Mouse (Mus musculus) ES-CJ7 (cell line): ENCODE results near the gene Wnt1.

Source experiments
- DNase-seq: peaks from one replicate; pipeline ENCODE4 v3.0.0; 2011; ENCODE audit warnings: low read depth, low spot score

Gene Wnt1

GRCm38 (mm10) chr15:98778191-98778770 is 11.4 kb upstream of the Wnt1 start:
- peak; percentile 43 for DNase-seq

DNA sequence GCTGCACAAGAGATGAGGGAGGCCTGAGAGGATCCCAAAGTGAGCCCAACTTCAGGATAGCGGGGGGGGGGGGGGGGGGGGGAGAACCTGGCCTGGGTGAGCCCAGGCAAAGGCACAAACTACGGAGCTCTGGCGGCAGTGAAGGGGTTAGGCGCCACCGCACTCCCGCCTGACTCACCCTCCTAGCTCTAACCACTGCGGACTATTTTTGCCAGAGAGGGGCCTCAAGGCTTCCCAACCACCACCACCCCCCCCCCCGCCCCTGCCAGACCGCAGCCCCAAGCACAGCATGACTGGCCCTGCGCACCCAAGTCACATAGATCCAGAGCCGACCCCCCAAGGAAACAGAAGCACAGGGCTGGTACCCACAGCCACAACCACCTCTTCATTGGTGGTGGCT is 10.9 kb upstream of the Wnt1 start:
- DNase-seq = no peak

DNA sequence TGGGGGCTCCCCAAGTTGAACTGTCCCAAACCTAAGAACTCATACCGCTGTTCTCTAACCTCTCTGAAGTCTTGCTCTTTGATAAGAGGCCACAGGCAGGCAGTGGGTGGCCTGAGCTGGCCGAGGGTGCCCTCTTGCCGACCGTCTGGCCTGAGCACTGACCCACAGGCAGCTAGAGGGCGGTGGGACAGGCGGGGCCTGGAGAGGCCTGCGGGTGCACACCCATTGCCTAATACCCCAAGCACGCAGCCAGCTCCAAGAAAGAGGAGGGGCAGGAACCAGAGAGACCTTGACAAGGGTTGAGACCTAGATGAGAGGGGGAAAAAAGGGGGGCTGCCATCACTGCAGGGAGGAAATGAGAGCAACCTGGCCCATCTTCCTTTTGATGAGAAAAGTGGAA is 9.6 kb upstream of the Wnt1 start:
- no peak for DNase-seq

DNA sequence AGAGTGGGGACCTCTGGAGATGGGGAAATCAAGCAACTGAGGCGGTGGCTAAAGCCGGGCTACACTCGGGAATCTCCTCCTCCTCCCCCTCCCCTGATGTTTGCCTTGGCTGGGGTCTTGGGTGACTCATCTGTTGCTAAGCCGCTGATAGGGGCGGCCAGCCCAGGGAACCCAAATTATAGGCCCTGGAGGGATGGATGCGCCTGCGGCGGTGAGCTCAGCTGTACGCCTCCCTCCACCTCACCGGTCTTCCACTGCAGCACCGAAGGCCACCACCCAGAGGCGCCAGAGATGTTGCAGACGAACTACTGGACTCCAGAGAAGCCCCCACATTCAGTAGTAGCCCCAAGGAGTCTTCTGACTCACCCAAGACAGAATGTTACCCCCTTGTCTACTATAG is 9.1 kb upstream of the Wnt1 start:
- peak; percentile 61 for DNase-seq

DNA sequence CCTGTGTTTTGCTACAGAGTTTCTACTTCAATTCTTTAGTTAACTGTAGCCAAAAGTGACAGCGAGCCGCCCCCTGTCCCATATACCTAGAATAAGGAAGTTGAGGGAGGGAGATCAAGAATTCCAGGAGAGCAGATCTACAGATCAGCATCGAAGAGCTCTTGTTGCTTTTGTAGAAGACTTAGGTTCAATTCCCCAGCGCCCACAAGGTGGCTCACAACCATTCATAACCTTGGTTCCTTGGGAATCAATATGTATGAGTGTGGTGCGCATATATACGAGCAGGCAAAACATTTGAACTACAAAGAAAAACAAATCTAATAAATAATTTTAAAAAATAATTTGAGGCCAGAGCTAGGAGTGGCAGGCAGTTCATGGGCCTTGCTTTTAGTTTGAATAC is 8.5 kb upstream of the Wnt1 start:
- DNase-seq = peak; percentile 36

GRCm38 (mm10) chr15:98785744-98786143 is 3.9 kb upstream of the Wnt1 start:
- DNase-seq = peak; percentile 82

DNA sequence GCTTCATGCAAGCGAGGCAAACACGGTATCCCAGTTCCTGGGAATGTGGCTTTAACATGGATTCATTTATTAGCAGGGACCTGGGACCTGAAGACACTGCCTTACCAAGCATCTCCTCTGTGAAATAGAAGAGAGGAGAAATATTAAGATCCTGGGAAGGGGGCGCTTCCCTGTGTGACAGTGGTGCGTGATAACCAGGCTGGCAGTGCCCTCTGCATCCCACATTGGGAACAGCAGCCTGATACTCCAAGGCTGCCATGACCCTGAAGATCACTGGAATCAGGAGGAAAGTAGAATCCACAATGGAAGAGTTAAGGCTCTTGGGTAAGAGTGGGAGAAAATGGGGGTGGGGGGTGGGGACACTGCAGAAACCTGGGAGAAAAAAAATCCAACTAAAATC is 1.7 kb upstream of the Wnt1 start:
- peak; percentile 61 for DNase-seq

DNA sequence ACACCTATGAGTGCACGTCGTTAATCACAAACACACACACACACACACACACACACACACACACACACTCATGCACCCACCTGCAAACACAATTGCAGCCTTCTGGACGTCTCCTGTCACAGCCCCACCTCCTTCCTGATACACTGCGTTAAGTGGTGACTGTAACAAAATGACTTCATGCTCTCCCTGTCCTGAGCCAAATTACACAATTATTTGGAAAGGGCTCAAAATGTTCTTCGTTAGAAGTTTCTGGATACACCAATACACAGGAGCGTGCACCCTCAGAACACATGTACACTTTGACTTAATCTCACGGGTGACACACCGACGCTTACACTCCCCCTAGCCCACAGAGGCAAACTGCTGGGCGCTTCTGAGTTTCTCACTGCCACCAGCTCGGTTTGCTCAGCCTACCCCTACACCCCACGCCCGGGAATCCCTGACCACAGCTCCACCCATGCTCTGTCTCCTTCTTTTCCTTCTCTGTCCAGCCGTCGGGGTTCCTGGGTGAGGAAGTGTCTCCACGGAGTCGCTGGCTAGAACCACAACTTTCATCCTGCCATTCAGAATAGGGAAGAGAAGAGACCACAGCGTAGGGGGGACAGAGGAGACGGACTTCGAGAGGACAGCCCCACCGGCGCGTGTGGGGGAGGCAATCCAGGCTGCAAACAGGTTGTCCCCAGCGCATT is 541 bp upstream of the Wnt1 start:
- DNase-seq = no peak

- no peak for DNase-seq
These were observed 1.1 kb downstream of the Wnt1 start for GRCm38 (mm10) chr15:98790761-98791160.

DNA sequence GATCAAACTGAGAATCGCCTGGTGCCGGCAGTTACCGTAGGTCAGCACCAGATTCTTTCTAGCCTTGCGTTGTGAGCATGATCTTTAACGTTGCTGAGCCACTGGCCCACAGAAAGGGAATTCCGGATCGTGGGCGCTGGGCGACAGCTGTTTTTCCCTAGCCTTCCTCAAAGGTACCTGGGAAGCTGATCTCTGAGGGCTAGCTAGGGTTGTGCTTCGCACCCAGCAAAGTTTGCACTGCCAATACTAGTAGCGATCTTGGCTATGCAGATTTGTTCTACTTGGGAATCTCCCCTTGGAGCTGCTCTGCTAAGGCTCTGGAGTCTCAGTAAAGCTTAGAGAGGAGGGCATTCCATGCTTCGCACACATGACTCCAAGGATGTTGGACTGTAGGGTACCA is 1.6 kb downstream of the Wnt1 start:
- DNase-seq = no peak

DNA sequence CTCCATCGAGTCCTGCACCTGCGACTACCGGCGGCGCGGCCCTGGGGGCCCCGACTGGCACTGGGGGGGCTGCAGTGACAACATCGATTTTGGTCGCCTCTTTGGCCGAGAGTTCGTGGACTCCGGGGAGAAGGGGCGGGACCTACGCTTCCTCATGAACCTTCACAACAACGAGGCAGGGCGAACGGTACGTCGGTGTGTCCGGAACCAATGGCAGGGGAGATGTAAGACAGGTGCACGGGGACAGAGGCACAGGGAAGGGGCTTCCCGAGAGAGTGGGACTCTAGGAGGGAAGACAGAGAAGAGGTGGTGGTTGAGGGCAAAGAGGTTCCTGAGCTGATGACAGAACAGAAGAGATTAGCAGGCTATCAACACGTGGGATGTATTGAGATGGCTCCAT is 2.1 kb downstream of the Wnt1 start:
- peak; percentile 56 for DNase-seq

DNA sequence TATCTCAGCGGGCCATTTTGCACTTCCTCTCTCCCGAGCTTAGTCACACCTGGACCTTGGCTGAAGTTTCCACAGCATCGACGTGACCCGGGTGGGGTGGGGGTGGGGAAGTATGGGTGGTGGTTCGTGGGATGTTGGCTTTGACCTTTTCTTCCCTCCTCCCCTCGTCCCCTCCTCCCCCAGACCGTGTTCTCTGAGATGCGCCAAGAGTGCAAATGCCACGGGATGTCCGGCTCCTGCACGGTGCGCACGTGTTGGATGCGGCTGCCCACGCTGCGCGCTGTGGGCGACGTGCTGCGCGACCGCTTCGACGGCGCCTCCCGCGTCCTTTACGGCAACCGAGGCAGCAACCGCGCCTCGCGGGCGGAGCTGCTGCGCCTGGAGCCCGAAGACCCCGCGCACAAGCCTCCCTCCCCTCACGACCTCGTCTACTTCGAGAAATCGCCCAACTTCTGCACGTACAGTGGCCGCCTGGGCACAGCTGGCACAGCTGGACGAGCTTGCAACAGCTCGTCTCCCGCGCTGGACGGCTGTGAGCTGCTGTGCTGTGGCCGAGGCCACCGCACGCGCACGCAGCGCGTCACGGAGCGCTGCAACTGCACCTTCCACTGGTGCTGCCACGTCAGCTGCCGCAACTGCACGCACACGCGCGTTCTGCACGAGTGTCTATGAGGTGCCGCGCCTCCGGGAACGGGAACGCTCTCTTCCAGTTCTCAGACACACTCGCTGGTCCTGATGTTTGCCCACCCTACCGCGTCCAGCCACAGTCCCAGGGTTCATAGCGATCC is 2.8 kb downstream of the Wnt1 start:
- no peak for DNase-seq

- no peak for DNase-seq
These were observed 3.6 kb downstream of the Wnt1 start for GRCm38 (mm10) chr15:98793141-98793698.

DNA sequence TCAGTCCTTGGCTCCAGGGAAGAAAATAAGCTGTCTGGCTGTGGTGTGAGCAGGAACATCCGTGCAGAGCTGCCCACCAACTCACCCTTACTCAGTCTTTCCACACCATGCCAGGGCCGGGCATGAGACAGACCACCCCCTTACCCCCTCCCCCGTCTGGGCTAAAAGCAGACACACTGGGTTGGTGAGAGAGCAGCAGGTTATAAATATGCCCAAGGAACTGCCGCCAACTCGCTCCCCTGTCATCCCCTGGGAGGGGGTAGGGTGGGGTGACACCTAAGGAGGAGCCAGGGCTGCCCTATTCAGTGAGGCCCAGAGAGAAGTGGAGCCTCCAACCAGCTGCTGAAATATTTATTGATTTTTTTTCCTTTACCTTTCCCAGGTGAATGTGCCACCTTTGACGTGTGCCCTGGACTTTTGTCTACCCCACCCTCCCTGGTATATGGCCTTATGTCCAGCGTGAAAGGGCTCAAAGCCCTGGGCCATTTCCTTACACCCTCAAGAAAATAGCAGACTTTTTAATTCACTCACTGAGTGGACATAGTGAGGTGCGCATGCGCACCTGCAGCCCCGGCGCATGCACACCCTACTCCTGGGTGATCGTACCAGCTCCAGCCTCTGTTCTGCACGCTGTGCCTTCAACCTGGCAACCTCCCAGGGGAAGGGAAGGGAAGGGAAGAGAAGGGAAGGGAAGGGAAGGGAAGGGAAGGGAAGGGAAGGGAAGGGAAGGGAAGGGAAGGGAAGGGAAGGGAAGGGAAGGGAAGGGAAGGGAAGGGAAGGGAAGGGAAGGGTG is 7.3 kb downstream of the Wnt1 start:
- DNase-seq = no peak

DNA sequence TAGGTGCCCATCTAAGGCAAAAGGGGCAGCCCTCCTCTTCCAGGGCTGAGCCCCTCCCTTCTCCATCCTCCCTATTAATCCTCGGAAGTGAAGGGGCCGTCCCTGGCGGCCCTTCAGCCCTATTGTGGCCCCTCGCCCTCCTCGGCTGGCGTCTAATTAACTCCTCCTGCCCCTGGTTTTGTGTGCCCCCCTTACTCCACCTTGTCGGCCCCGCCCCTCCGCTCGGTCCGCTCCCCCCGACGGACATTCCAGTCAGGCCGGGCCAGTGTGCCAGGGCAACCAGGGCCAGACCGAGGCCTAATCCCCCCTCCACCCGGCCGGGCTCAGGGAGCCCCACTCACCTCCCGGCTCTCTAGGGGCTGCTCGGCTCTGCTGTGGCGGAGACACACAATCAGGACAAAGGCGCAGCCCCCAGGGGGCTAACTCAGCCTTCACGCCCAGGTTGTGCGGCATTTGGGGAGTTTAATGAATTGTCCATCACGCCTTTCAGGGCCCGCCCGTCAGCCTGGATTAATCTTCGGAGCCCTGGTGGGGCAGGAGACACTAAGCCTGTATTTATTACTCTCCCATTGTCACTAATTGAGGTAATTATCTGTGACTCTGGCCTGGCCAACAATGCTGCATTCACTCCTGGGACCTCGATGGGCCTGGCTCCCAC is 8.3 kb downstream of the Wnt1 start:
- no peak for DNase-seq

DNA sequence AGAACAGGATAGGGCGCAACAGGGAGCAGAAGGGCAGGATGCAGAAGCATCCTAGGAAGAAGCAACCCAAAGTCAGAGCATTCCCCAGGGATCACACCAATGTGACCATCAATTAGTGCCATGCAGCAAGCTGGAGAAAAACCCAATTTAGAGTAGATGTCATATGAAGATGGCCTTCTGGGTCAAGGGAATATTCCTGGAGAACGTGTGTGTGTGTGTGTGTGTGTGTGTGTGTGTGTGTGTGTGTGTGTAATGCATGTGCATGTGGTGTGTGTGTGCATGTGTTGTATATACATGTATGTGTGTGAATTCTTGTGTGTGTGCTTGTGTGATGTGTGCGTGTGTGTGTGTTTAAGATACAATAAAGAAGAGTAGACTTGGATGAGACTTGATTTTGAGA is 9.2 kb downstream of the Wnt1 start:
- DNase-seq = no peak

- DNase-seq = peak; percentile 74
These were observed 9.7 kb downstream of the Wnt1 start for GRCm38 (mm10) chr15:98799396-98799795.

- peak; percentile 50 for DNase-seq
These were observed 13.3 kb downstream of the Wnt1 start for GRCm38 (mm10) chr15:98802926-98803325.

DNA sequence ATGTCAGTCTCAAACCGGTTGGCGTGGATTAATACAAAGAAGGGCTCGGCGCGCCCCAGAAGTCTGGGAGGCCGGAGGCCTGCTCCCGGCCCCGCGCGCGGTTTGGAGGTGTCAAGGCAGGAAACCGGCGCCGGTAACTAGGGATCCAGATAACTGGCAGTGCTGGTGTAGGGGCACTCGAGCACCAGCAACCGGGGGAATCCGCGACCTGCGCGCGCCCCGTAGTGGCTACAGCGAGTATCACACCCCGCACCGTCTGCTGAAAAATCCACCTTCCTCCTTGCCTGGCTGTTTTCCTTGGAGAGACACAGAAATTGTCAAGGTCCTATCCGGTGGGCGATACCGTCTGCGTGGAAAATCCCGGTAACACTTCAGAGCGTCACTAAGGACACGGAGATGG is 14.4 kb downstream of the Wnt1 start:
- DNase-seq = peak; percentile 79

DNA sequence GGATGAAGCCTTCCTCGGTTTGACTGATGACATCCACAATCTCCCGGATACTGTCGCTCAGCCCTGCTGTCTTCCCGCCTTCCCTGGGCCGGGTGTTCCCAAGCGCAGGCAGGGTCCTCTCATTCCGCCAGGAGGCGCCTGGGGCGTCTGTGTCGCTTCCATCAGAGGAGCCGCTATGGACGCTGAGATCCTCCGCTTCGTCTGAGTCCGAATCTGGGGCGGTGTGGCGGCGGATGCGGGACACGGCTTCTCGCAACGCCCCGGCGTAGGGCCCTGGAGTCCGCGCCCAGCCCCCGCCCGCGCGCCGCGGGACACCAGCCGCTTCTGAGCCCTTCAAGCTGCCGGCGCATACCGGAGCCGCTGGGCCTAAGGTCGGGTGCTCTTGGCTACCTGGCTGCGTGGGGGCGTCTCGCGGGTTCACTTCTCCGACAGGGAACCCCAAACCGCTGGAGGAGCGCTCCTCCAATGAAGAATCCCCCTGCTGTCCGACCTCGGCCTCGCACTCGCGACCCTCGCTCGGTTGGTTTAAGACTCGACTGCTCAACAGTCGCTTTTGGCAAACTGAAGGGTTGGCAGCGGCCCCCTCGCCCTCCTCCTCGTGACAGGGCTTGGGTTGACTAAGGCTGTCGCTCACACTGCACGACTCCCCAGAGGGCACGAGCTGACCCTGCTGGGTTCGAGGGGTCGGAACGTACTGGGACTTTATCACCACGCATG is 15.8 kb downstream of the Wnt1 start:
- DNase-seq = peak; percentile 82
